Comparison of ENCODE assay signal across 8 mouse cellular contexts in genomic region chr1:78196751-78197311, GRCm38 (mm10). TPM values are rescaled to one million over a fixed set of nuclear protein-coding genes. Genes with fewer than 3 reads are reported as not detected.
DNase-seq lines count a peak whose midpoint lies in the region; ATAC-seq and TF ChIP-seq lines count a peak whose summit lies in the region.

Gene Pax3, minus strand, starts transcription at chr1:78197134.

- peak within 1 kb of the TSS; percentile 51 for H3K4me3 ChIP-seq in ES-Bruce4 (ENCODE audit: low read depth, low read length)
- peak within 1 kb of the TSS; percentile 31 for H3K4me3 ChIP-seq in forebrain, embryonic 12.5 days (replicated peaks)
- H3K4me3 ChIP-seq in limb, embryonic 10.5 days: peak within 1 kb of the TSS; percentile 50
- peak within 1 kb of the TSS; percentile 33 for H3K4me3 ChIP-seq in neural tube, embryonic 15.5 days (replicated peaks)
- H3K4me3 ChIP-seq in thymus, adult 2 months (ENCODE audit: control insufficient read depth, insufficient read depth, low read length): no peak within 1 kb of the TSS

- H3K9ac ChIP-seq in ES-Bruce4 (ENCODE audit: low read depth, poor library complexity, severe bottlenecking): peak within 1 kb of the TSS; percentile 14; the same call in 1 of the 2 replicates
- no peak within 1 kb of the TSS for H3K9ac ChIP-seq in forebrain, embryonic 12.5 days
- peak within 1 kb of the TSS; percentile 9; the same call in 1 of the 2 replicates for H3K9ac ChIP-seq in neural tube, embryonic 15.5 days (replicated peaks)

- peak; percentile 51; the same call in 1 of the 2 replicates for ATAC-seq in cerebellum, adult (ENCODE audit: insufficient number of reproducible peaks, low FRiP score, low TSS enrichment)
- ATAC-seq in forebrain, embryonic 12.5 days (ENCODE audit: low FRiP score): 0 out of 2 replicates have a peak, but pooled peaks have one; percentile 15
- ATAC-seq in neural tube, embryonic 15.5 days (ENCODE audit: low FRiP score): peak; percentile 59; the same call in 1 of the 2 replicates

- peaks cover 51% of the 10 kb centered on the region for H3K27me3 ChIP-seq in ES-Bruce4 (ENCODE audit: control insufficient read depth, insufficient read depth, low read length, poor library complexity, severe bottlenecking)
- peaks cover 97% of the 10 kb centered on the region for H3K27me3 ChIP-seq in forebrain, embryonic 12.5 days
- peaks cover 100% of the 10 kb centered on the region for H3K27me3 ChIP-seq in limb, embryonic 10.5 days (ENCODE audit: low read depth, poor library complexity, severe bottlenecking)
- peaks cover 84% of the 10 kb centered on the region for H3K27me3 ChIP-seq in neural tube, embryonic 15.5 days (replicated peaks)
- H3K27me3 ChIP-seq in thymus, adult 2 months (ENCODE audit: control insufficient read depth, insufficient read depth, low read length): peaks cover 30% of the 10 kb centered on the region

- peaks cover 2% of the 10 kb centered on the region for H3K4me1 ChIP-seq in ES-Bruce4 (ENCODE audit: control insufficient read depth, insufficient read depth, low read length)
- H3K4me1 ChIP-seq in forebrain, embryonic 12.5 days: peaks cover 38% of the 10 kb centered on the region
- peaks cover 28% of the 10 kb centered on the region for H3K4me1 ChIP-seq in limb, embryonic 10.5 days
- peaks cover 17% of the 10 kb centered on the region for H3K4me1 ChIP-seq in neural tube, embryonic 15.5 days
- H3K4me1 ChIP-seq in thymus, adult 2 months (replicated peaks; ENCODE audit: control insufficient read depth, insufficient read depth, low read length): no peaks in the 10 kb centered on the region

- H3K9me3 ChIP-seq in ES-Bruce4 (replicated peaks; ENCODE audit: control insufficient read depth, insufficient read depth, low read length, poor library complexity, severe bottlenecking): no peaks in the 10 kb centered on the region
- no peaks in the 10 kb centered on the region for H3K9me3 ChIP-seq in forebrain, embryonic 12.5 days
- no peaks in the 10 kb centered on the region for H3K9me3 ChIP-seq in limb, embryonic 10.5 days (replicated peaks)
- H3K9me3 ChIP-seq in neural tube, embryonic 15.5 days (replicated peaks): no peaks in the 10 kb centered on the region

- H3K36me3 ChIP-seq in ES-Bruce4 (ENCODE audit: control insufficient read depth, insufficient read depth, low read length, poor library complexity, severe bottlenecking): no peaks in the 10 kb centered on the region
- H3K36me3 ChIP-seq in forebrain, embryonic 12.5 days (replicated peaks): no peaks in the 10 kb centered on the region
- no peaks in the 10 kb centered on the region for H3K36me3 ChIP-seq in limb, embryonic 10.5 days
- no peaks in the 10 kb centered on the region for H3K36me3 ChIP-seq in neural tube, embryonic 15.5 days
- H3K36me3 ChIP-seq in thymus, adult 2 months (ENCODE audit: control insufficient read depth, insufficient read depth, low read length): no peaks in the 10 kb centered on the region

- H3K4me2 ChIP-seq in forebrain, embryonic 12.5 days: peak within 1 kb of the TSS; percentile 45
- H3K4me2 ChIP-seq in neural tube, embryonic 15.5 days: peak within 1 kb of the TSS; percentile 52

- TF ChIP-seq CTCF in ES-Bruce4 (IDR thresholded peaks at IDR 0.05; ENCODE audit: low read depth, low read length): no peak
- TF ChIP-seq CTCF in thymus, adult 2 months (IDR thresholded peaks at IDR 0.05; ENCODE audit: borderline replicate concordance, control insufficient read depth, extremely low read depth, insufficient read depth, low read length, poor library complexity): no peak

- TF ChIP-seq EP300 in ES-Bruce4 (IDR thresholded peaks at IDR 0.05; ENCODE audit: insufficient read depth, low read depth, low read length): no peak

- H3K27ac ChIP-seq in ES-Bruce4 (ENCODE audit: insufficient read depth, low read length): no peak within 1 kb of the TSS
- H3K27ac ChIP-seq in forebrain, embryonic 12.5 days: no peak within 1 kb of the TSS
- peak within 1 kb of the TSS; percentile 69 for H3K27ac ChIP-seq in limb, embryonic 10.5 days
- peak within 1 kb of the TSS; percentile 51 for H3K27ac ChIP-seq in neural tube, embryonic 15.5 days (replicated peaks)
- H3K27ac ChIP-seq in thymus, adult 2 months (ENCODE audit: control insufficient read depth, insufficient read depth, low read length): no peak within 1 kb of the TSS

- TF ChIP-seq POLR2A in ES-Bruce4 (IDR thresholded peaks at IDR 0.05; ENCODE audit: insufficient read depth, low read length): no peak
- TF ChIP-seq POLR2A in thymus, adult 2 months (IDR thresholded peaks at IDR 0.05; ENCODE audit: control insufficient read depth, extremely low read depth, insufficient read depth, low read length, poor library complexity): no peak

- DNase-seq in cerebellum, adult 11 months: no peak
- peak; percentile 73 for DNase-seq in limb, embryonic 10.5 days (ENCODE audit: low spot score)
- no peak for DNase-seq in thymus, adult 2 months
- no peak for DNase-seq in left cerebral cortex, adult 9 months (ENCODE audit: low spot score in 2 of 2)

- under 1% methylated on average over 37 of the region's 37 CpGs for WGBS in forebrain, embryonic 12.5 days
- WGBS in limb, embryonic 10.5 days: under 1% methylated on average over 36 of the region's 37 CpGs
- WGBS in neural tube, embryonic 15.5 days: 1% methylated on average over 36 of the region's 37 CpGs
- WGBS in thymus, adult 2 months: 4% methylated on average over 37 of the region's 37 CpGs

RNA-seq across cellular contexts. Expression of gene Pax3, which starts in this region (rescaled TPM):
- polyA plus RNA-seq in ES-Bruce4 (2011; ENCODE audit: insufficient read depth, insufficient read length, low read depth, missing spikeins): 3.3 and 4.1 TPM in 2 replicates
- polyA plus RNA-seq in forebrain, embryonic 12.5 days (2016; fragmentation: Nextera tagmentation; extraction: Ambion mirVana): 3.3 and 3.6 TPM in 2 replicates
- 11.5 and 12.6 TPM in 2 replicates for polyA plus RNA-seq in limb, embryonic 10.5 days (2016; fragmentation: Nextera tagmentation; extraction: Ambion mirVana)
- polyA plus RNA-seq in neural tube, embryonic 15.5 days (2015; fragmentation: Nextera tagmentation; extraction: Ambion mirVana): 2.5 and 3.4 TPM in 2 replicates
- polyA plus RNA-seq in thymus, adult 2 months (2012; rRNA removed): 0.09 and 0.11 TPM in 2 replicates

Comparison
In these comparisons a context has a peak if more than half of its experiments do, and no peak if none do; other contexts are left out.
1. H3K27ac ChIP-seq: peak in limb, embryonic 10.5 days (single experiment) and neural tube, embryonic 15.5 days (single experiment); none in ES-Bruce4 (single experiment), forebrain, embryonic 12.5 days (single experiment) and thymus, adult 2 months (single experiment).
2. Peak in every context shown above with its lines, with median percentiles within 50 percentile points of each other: ATAC-seq.